Mouse (Mus musculus) megakaryocyte-erythroid progenitor cell, adult 5 weeks (primary cell): Measurements from ENCODE around the gene Platr17. TPM values are rescaled to one million over a fixed set of nuclear protein-coding genes. Genes with fewer than 3 reads are reported as not detected.

Experiments used
- polyA plus RNA-seq: library from polyadenylated mRNA; stranded (reverse); fragments of >175 nt; gene quantifications from 2 replicates; pipeline ENCODE4 v1.2.3, GENCODE M21; 2012

Gene Platr17
- 0.67 and 1.0 TPM in 2 replicates for polyA plus RNA-seq

DNA sequence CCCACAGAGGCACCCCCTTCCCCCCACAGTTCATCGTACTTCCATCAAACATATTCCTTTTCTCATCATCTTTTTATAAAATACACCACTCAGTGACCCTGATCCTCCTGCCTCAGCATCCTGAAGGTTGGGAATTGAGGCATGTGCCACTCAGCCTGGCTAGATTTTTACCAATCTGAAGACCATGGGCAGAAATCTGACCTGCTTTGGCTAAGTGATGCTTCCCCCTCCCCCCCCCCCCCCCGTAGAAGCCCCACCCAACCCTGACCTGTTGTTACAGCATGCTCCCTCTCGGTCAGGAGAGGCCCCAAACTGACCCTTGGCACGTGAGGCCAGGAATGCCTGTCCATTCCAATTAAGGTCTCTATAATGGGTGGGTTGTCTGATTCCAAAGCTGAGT lies at the start of gene Platr17:
Platr17 (plus strand) TSS at position 301 of the 400 bp plus-strand sequence.

DNA sequence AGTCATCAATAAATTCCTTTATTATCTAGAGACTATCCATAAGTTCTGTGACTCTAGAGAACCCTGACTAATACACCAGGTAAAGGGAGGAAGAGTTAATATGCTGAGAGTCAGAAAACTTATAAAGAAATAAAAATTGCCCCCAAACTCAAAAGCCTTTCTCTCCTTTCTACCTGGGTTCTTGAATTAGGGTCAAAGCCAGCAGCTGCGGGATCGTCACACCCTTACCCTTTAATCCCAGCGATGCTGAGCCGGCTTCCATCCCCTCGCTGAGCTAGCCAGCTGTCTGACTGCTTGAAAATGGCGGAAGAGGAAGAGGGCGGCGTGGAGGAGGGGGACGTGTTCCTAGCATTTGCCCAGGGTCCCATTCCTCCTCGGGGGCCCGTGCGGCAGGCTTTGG lies 31.4 kb upstream of the Platr17 start, which contains the start of gene Gm7029:
Gm7029 (plus strand) TSS at position 301 of the 400 bp plus-strand sequence.

DNA sequence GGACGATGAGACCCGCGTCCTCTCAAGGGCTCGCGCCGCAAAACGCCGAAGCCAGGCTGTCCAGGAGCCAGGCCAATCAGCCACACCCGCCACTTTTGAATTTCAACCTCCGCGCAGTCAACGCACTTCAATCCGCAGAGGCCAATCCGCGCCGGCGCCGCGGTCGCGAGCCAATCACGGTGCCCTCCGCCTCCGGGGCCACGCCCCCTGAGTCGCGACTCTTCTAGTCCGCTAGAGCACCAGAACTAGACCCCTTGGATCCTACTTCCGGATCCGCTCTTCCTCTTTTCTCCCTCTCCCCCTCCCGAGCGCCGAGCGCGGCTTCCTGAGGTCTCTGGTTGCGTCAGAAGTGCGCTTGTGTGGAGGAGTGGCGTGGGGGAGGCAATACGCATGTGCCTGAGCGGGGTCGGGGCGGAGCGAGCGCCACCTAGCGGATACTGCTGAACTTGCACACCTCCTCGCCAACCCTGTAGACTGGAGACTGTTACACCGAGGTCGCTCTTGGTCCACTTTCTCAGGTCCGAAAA lies 14.3 kb upstream of the Platr17 start, which contains the start of gene Kifc1:
Kifc1 (minus strand) TSS at position 129 of the 527 bp plus-strand sequence.

DNA sequence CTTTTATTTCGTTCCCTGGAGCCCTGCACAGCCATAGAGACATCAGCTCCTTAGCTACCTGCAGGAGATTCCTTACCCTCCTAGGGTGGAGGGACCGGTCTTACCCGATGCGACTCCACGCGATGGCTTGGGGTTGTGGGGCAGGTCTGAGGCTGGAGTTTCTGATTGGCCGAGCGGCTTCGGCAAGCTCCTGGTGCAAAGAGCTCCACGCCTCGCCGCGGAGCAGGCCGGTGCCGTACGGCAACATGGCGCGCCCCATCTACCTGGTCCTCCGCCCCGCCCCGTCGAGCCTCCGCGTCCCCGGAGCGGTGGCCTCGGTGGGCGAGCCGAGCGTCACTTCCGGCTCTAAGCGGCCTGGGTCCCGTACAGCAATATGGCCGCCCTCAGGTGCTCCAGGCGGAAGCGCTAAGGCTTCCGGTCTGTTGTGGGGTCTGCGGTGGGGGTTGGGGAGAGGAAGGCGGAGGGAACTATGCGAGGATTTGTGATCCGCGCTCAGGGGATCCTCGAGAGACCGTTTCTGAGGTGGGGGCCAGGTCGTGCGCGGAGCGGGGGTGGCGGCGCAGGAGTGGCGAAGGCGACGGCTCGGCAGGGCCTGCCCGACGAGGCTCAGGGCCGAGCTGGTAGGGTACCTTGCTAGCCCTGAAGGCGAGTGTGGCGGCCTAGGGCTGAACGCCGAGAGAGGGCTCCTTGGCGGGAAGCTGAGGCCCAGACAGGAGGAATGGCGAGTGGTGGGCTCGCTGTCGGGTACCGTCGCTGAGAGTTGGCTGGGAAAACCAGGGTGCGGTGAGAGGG lies 4.3 kb downstream of the Platr17 start, which contains the start of gene Daxx:
Daxx (plus strand) TSS at position 338 of the 792 bp plus-strand sequence.

DNA sequence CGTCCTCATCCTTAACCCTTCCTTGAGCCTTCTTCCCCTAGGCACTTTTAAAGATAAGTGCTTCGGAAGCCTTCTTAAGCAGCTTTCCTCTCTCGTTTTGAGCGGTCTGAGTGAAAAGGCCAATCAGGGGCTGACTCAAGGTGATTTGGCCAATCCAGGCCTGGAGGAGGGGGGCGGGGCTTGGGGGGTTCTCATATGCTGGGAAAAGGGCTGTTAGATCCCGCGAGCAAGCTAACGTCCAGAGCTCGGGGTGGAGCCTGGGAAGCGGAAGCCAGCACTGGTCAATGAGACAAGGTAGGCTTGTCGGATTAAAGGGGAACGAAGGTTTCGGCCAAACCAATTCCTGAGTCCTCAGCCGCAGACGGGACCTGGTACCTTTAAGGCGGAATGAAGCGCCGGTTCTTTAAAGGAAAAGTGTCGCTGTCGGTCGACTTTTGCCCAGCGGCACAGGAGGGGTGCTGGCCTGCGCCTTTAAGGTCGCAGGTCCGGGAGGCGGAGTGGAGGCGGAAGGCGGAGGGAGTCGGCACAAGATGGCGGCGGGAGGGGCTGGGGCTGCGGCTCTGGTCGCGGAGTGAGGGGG lies 10.8 kb downstream of the Platr17 start, which contains the start of the genes Tapbp and Zbtb22:
Tapbp (plus strand) TSS at position 229 of the 580 bp plus-strand sequence.
Zbtb22 (plus strand) TSS at position 234 of the 580 bp plus-strand sequence.

DNA sequence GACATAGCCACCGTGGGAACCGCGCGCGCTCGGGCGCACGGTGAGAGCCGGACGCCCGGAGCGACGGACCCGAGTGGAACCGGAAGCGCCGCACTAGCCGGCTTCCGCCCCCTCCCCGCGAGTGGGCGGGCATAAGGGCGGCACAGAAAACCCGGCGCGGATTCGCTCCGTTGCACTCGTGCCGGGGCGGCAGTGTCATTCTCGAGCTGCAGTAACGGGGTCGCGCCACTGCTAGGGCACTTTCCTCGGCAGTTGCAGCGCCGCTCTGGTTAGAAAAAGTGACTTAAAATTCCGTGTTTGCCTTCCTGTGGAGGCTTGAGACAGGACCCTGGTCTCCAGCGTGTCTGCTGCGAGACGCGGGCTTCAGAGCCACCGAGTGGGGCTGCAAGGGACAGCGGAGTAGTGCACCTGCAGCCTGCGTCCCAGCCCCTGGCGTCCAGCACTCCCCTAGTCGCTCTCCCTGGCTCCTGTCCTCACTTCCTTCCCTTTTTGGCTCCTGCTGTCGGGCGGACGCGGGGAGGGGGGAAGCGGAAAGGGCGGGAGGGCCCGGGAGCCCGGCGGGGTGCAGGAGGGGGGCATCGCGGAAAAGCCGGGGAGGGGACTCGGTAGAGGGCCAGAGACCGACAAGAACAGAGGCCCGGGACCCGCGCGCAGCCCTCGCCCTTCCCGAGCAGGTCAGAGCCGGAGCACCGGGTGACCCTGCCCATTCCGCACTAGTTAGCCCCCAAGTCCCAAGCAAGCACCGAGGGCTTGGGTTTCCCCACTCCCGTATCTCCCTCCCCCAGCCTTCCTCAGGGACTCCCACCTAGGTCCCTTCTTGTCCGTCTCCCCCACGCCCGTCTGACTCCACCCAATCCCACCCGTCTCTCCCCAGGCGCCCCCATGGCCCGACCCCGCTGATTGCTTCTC lies 24.7 kb downstream of the Platr17 start, which contains the start of gene Rgl2:
Rgl2 (plus strand) TSS at position 173 of the 909 bp plus-strand sequence.

DNA sequence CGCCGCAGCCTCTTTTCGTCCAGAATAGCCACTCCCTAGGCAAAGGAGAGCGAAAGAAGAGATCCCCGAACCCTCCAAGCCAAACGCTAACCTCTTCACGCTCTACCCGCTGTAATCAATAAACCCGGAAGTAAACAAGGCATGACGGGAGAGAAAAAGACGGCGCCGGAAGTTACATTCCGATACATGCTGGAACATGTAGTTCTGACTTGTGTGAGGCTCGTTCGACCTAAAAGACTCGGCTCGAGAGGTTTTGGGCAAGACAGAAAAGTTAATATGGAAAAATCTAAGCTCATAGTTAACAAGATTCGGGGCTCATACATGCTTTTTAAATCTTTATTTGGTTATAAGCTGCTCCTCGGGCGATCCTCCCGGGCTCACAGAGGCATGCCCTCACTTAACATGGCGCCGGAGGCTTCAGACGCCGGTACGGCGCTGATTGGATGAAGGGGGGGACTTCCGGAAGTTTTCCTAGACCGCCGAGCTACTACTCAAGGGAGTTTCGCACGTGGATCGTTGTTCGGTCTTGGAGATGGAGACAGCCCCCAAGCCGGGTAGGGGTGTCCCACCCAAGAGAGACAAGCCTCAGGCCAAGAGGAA lies 35.4 kb downstream of the Platr17 start, which contains the start of the genes Pfdn6 and Wdr46:
Pfdn6 (minus strand) TSS at position 138 of the 600 bp plus-strand sequence.
Wdr46 (plus strand) TSS at position 455 of the 600 bp plus-strand sequence.

DNA sequence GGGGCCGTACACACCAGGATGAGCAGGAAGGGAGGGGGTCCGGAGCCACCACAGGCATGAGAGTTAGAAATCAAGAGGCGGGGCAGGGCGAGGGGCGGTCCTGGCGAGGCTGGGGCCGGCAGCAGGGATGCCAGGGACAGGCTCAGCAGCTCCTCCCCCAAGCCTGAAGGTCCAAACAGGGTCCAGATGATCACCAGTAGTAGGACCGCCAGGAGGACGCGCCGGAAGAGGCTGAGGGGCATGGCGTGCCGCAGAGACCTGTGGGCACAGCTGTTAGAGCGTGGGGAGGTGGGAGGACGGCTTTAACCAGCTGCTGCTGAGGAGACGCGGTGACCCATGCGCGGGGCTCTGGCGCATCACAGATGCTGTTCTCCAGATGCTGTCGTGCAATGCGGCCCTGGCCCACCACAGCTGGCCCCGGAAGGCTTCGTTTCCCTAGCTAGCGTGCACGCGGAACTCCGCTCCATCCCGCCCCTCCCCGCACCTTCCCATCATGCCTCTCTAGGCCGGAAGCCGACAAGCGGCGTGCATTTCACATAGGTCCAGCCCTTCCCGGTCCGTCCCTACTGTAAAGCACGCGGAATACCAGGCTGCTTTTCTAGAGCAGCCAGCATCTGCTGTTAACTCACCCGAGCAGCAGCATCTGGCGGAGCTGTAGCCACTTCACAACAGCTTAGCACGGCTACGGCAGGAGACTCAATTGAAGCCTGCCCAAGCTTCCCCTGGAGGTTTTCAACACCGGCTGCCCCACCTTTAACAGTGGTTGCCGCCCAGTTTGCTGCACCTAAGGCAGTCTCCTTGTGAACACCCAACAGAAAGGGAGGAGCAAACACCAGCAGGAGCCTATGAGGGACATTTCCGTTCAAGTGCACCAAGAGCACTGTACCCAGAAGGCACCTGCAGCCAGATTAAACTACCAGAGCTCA lies 46.3 kb downstream of the Platr17 start, which contains the start of gene B3galt4:
B3galt4 (minus strand) TSS at position 468 of the 926 bp plus-strand sequence.

DNA sequence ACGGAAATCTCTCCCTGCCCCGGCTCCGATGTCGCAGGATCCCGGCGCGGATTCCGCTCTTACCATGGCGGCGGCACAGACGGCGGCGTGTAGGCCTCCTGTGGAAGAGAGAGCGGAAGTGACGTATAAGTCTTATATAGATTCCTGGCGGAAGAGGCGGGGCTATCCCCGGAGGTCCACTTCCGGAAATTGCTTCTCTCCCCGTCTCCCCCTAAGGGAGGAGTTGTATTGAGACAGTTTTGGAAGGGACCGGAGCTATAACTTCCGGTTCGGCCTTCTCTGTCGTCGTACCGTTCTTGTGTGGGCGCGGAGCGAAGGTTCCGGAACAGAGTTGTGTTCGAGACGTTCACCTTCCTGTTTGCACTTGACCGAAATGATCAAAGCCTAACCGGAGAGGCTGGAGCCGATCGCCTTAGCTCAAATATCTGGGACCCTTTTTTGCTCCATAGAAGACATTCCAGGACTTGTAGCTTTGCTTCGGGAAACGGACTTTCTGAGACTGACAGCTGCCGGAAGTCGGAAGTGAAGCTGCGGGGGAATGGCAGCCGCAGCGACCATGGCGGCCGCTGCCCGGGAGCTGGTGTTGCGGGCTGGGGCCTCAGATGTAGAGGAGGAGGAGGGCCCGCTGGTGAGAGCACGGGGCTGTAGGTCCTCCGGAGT lies 50.8 kb downstream of the Platr17 start, which contains the start of the genes Vps52 and Rps18:
Vps52 (plus strand) TSS at position 258 of the 660 bp plus-strand sequence.
Rps18 (minus strand) TSS at position 447 of the 660 bp plus-strand sequence.

Other genes with a start within 250 kb of the Platr17 start
- gene Hnrnpm, start 218.3 kb upstream of the Platr17 start, polyA plus RNA-seq = 1,164 and 1,714 TPM in 2 replicates
- gene March2, start 186.5 kb upstream of the Platr17 start, polyA plus RNA-seq = 16.8 and 20.2 TPM in 2 replicates
- 161 and 162 TPM in 2 replicates for gene Rab11b, start 144.6 kb upstream of the Platr17 start, polyA plus RNA-seq
- gene Angptl4, start 123.3 kb upstream of the Platr17 start, polyA plus RNA-seq = 4.6 and 5.9 TPM in 2 replicates
- gene Kank3, start 94.6 kb upstream of the Platr17 start, polyA plus RNA-seq = 2.8 and 2.9 TPM in 2 replicates
- 7,027 and 8,316 TPM in 2 replicates for gene Rps28, start 80.6 kb upstream of the Platr17 start, polyA plus RNA-seq
- 544 and 641 TPM in 2 replicates for gene Ndufa7, start 80.6 kb upstream of the Platr17 start, polyA plus RNA-seq
- 21.7 and 28.1 TPM in 2 replicates for gene Cd320, start 62.0 kb upstream of the Platr17 start, polyA plus RNA-seq
- not detected in 2 replicates for gene Gm7029, start 31.3 kb upstream of the Platr17 start, polyA plus RNA-seq
- gene Kifc1, start 14.5 kb upstream of the Platr17 start, polyA plus RNA-seq = 46.4 and 49.9 TPM in 2 replicates
- gene Daxx, start 4.3 kb downstream of the Platr17 start, polyA plus RNA-seq = 45.6 and 53.3 TPM in 2 replicates
- gene Tapbp, start 10.8 kb downstream of the Platr17 start, polyA plus RNA-seq = 748 and 750 TPM in 2 replicates
- 54.2 and 58.7 TPM in 2 replicates for gene Zbtb22, start 10.8 kb downstream of the Platr17 start, polyA plus RNA-seq
- gene Rgl2, start 24.4 kb downstream of the Platr17 start, polyA plus RNA-seq = 300 and 303 TPM in 2 replicates
- 332 and 390 TPM in 2 replicates for gene Pfdn6, start 35.2 kb downstream of the Platr17 start, polyA plus RNA-seq
- 131 and 141 TPM in 2 replicates for gene Wdr46, start 35.5 kb downstream of the Platr17 start, polyA plus RNA-seq
- 12.5 and 21.8 TPM in 2 replicates for gene B3galt4, start 46.4 kb downstream of the Platr17 start, polyA plus RNA-seq
- 45.7 and 47.0 TPM in 2 replicates for gene Vps52, start 50.7 kb downstream of the Platr17 start, polyA plus RNA-seq
- gene Rps18, start 50.9 kb downstream of the Platr17 start, polyA plus RNA-seq = 788 and 958 TPM in 2 replicates
- 2,707 and 3,834 TPM in 2 replicates for gene H2-K1, start 95.2 kb downstream of the Platr17 start, polyA plus RNA-seq
- gene Ring1, start 119.5 kb downstream of the Platr17 start, polyA plus RNA-seq = 50.5 and 69.1 TPM in 2 replicates
- gene H2-Ke6, start 122.9 kb downstream of the Platr17 start, polyA plus RNA-seq = 73.4 and 93.4 TPM in 2 replicates
- gene Slc39a7, start 126.5 kb downstream of the Platr17 start, polyA plus RNA-seq = 124 and 129 TPM in 2 replicates
- 259 and 275 TPM in 2 replicates for gene Rxrb, start 126.7 kb downstream of the Platr17 start, polyA plus RNA-seq
- 18.1 and 22.9 TPM in 2 replicates for gene Col11a2, start 134.3 kb downstream of the Platr17 start, polyA plus RNA-seq
- gene H2-Oa, start 187.2 kb downstream of the Platr17 start, polyA plus RNA-seq = 18.9 and 21.5 TPM in 2 replicates
- 87.7 and 91.4 TPM in 2 replicates for gene H2-DMa, start 214.4 kb downstream of the Platr17 start, polyA plus RNA-seq
- 509 and 540 TPM in 2 replicates for gene Brd2, start 217.5 kb downstream of the Platr17 start, polyA plus RNA-seq
- 3.6 and 4.5 TPM in 2 replicates for gene H2-DMb2, start 238.2 kb downstream of the Platr17 start, polyA plus RNA-seq
- gene H2-DMb1, start 247.9 kb downstream of the Platr17 start, polyA plus RNA-seq = 42.5 and 51.0 TPM in 2 replicates